Mouse (Mus musculus) lung, postnatal 36 days (tissue): Measurements from ENCODE around the gene Ccdc34.
"Not testable (repeated sequence)": the region's sequence is repeated elsewhere in the genome, so short reads cannot be mapped to it uniquely, and the experiment has no call there.

Source experiments
- DNase-seq: peaks from one replicate; pipeline ENCODE4 v3.0.0; 2022; ENCODE audit warnings: mixed read lengths

The Ccdc34 gene

DNA sequence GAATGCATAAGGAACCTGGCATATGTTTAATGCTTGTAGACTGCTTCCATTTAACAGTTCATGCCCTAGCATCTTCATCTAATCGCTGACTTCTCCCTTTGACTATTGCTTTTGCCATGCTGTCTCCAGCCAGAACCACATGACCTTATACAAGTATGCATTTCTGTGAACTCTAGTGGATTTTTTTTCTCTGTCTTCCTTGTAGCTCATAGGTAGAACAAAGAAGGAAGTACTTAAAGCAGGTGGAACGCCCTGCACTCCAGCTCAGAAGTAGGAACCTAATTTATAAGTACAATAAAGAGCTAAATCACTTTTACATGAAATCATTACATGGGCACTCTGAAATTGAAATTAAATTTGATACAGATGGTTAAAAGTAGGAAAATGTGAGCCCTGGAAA is 65.4 kb downstream of the Ccdc34 start:
- peak; percentile 10 for DNase-seq

- DNase-seq: no peak
Measured at GRCm38 (mm10) chr2:110085701-110086143, 68.1 kb downstream of the Ccdc34 start.

- no peak for DNase-seq
Measured at GRCm38 (mm10) chr2:110114133-110114532, 96.5 kb downstream of the Ccdc34 start.

- DNase-seq: no peak
Measured at GRCm38 (mm10) chr2:110129396-110129795, 111.8 kb downstream of the Ccdc34 start.

GRCm38 (mm10) chr2:110131573-110131972 is 114.0 kb downstream of the Ccdc34 start:
- no peak for DNase-seq

DNA sequence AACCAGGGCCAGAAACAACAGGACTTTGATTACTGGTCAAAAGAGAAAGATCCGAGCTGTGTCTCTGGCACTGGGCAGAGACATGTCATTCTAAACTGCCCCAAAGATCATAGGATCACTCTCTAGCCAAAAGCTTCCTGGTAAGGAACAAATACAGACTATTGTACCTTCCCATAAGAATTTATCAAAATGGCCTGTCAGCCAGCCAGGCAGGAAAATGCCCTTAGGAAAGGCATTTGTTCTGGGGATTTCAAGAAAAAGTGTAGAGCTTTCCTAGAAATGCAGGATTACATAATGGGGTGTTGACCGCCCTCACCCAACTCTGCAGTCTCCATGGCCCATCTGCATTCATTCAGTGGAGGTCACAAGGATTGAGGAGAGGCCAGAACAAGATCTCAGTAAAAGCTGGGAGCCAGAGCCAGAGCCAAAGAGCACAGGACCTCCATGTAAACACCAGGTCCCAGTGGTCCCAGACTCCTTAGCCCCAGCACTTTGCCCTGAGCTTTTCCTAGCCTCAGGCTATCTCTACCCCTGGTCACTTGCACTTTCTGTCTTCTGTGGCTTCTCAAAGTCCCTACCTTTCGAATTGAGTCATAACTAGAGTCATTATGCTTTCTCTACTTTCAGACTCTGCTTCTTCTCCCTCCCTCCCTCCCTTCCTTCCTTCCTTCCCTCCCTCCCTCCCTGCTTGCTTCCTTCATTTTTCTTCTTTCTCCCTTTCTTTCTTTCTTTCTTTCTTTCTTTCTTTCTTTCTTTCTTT is 115.9 kb downstream of the Ccdc34 start:
- no peak for DNase-seq

DNA sequence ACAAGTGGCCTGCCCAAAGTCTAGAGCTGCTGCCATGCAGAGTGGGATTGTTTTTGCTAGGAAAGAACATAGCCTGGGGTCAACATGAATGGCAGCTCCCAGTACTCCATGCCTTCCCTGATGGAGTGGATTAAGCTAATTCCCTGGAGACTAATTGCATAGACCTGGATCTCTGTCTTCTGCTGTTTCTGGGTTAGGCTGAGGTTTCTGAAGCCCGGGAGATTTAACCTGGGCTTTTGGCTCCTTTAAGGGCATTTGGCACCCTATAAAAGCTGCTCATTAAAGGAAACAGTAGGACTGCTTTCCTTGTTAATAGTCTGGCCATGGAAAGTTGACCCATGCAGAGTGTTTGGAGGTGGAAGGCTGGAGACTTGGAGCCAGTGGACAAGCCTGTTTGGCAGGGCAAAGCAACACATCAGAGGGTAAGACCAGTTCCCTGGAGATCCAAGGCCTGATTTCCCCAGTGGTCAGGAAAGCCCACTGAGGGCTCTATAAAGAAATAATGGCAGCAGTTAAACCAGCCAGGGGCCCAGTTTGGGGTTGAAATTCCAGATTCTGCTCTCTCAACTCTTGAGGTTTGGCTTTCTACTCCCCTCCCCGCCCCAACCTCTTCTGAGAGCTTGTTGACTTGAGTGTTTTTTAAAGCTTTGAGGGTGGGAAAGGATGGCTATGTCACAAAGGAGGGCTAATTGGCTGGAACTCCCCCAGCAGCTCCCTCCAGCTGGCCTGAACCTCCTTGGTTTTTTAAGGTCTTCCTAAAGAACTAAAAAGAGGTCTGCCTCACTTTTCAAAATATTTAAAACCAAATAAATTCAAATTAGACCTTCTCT is 117.4 kb downstream of the Ccdc34 start:
- no peak for DNase-seq

- DNase-seq: no peak
Measured at GRCm38 (mm10) chr2:110137291-110137690, 119.7 kb downstream of the Ccdc34 start.

DNA sequence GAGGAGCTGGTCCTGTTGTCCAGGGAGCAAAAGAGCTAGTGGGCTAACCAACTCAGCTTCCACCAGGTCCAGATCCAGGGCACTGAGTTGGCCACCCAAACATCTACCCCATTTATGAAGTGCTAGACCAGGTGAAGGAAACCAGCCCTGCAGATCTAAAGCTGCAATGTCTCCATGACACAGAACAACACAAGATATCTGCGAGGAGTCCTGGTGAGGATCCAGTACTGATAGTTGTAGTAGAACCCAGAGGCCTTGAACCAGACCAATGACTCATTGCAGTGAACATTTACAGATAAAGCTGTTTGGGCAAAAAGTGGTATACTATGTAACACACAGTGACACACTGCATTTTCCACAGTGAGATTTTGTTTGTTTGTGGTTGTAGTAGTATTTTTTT is 120.5 kb downstream of the Ccdc34 start:
- DNase-seq: no peak

GRCm38 (mm10) chr2:110147980-110148379 is 130.4 kb downstream of the Ccdc34 start:
- not testable (repeated sequence) for DNase-seq

DNA sequence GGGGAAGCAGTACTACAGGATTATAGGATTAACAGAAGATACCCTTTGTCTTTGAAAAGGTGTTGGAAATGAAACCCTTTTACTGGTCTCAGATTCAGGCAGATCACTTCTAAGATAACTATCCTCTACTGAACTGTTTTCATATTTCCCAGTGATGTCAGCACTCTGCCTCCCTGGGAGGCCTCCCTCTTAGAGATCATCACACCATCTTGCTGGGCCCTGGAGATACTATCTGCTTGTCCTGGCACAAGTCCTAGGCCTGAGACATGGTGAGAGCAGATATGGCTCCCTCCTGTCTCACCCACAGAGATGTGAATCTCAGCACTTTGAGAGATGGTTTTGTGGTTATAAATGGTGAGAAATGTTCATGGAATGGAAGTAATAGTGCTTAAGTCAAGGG is 131.6 kb downstream of the Ccdc34 start:
- DNase-seq: no peak

DNA sequence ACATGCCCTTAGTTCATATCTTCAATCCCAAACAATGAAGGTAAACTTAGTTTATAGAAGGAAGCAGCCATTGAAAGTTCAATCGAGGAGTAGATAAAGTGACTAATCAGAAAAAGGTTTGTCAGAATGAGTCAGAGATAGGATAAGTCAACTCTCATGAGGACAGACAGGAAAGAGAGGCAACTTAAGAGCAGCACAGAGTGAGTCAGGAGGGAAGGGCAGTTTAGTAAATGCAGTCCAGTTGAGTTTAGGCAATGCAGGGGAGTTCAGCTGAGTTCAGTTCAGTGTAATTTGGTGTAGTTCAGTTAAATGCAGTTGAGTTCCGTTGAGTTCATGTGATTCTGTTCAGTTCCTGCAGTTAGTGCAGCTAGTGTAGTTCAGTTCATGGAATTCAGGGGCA is 138.7 kb downstream of the Ccdc34 start:
- DNase-seq: no peak

DNA sequence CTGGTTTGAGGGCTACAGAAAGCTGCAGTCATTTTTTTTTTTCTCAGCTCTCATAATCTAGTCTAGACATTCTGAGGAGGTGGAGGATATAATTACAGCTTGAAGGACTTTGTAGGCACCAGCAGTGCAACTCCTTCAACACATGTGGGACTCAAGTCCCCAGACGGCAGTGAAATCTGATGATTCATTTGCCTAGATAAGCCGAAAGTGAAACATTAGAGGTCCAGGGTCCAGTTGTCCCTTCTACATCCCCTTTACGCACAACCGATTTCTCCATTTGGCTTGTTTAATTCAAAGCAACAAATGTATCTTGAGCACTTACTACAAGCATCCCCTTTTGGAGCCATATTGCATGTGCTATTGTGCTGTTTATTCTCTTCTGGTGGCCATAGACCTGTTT is 147.4 kb downstream of the Ccdc34 start:
- no peak for DNase-seq

DNA sequence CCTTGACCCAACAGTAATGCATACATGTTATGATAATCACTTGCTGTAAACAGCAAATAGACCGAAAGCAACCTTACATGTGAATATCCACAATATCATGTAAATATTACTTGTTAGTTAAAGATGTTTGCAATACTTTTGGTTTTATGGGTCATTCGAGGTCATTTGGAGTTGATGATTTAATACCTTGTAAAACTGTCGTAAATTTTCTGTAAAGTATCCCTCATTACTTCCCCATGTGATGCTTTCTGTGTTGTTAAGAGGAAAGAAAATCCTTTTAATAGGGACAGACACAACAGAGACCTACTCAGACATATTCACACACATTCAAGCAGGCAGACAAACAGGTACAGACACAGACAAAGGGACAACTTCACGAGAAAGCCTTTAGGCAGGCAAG is 150.1 kb downstream of the Ccdc34 start:
- DNase-seq: no peak

DNA sequence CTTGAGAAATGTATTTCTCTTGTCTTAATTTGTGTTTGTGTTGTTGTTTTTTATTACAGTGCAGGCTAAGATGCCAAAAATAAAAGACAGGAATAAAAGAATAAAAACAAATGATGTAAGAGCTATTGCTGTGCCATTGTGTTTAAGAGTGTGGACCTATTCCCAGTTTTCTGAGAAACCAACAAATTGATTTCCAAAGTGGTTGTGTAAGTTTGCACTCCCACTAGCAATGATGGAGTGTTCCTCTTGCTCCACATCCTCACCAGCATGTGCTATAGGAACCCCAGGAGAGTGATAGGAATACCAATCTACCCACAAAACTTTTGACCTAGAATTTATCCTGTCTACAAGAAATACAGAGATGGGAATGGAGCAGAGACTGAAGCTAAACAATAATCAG is 150.7 kb downstream of the Ccdc34 start:
- no peak for DNase-seq

DNA sequence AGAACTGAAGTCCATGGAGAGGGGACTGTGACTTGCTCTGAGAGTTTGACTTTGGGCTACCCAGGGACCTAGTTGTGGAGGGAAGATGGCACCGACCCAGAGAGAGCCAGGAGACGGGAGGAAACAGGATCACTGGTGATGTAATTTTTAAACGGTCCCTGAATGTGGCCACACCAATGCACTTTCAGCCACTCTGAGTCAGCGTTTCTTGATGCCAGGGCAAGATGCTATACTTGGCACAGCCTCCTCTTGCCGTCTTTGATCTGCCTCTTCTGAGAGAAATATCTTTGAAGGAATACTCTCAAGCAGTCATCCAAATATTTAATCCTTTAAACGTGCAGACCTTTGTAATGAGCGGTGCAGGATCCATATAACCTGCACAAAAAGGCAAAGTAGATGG is 154.8 kb downstream of the Ccdc34 start:
- DNase-seq: no peak

GRCm38 (mm10) chr2:110173818-110174247 is 156.2 kb downstream of the Ccdc34 start:
- no peak for DNase-seq

GRCm38 (mm10) chr2:110176761-110177400 is 159.3 kb downstream of the Ccdc34 start:
- DNase-seq: no peak

DNA sequence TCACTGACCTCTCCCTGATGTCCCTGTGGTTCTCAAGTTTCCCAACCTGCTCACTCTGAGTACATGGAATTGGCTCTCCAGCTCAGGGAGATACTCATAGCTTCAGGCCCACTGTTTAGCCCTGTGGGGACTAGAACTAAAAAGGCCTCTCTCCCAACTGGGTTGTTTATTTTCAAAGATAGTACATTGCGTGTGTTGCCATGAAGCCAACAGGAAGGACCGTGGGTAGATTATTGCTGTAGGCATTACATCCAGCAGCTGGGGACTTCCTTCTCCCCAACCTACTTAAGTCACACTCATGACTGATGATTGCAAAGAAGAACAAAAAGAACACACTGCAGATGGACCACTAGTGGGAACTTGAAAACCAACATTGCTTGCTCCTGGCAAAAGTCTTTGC is 159.8 kb downstream of the Ccdc34 start:
- no peak for DNase-seq

- peak; percentile 9 for DNase-seq
Measured at GRCm38 (mm10) chr2:110177879-110178278, 160.3 kb downstream of the Ccdc34 start.

GRCm38 (mm10) chr2:110179669-110180315 is 162.2 kb downstream of the Ccdc34 start:
- DNase-seq: peak; percentile 44

- no peak for DNase-seq
Measured at GRCm38 (mm10) chr2:110180316-110180670, 162.7 kb downstream of the Ccdc34 start.

DNA sequence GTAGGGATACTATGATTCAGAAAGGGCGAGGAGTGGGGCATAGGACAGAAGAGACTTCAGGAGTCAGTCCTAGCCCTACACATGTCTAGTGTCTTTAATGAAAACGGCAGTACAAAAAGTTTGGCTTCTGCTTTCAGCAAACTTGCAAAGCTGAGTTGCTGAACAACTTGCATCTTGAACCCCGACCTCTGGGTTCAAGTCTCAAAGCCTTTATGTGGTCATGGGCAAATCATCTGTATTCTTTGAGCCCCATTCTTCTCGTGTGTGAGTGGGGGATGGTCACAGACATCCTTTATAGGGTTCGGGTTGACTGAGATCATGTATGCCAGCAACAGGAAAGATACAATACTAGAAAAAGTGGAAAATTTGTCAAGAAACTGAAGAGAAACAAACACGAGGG is 164.0 kb downstream of the Ccdc34 start:
- no peak for DNase-seq
